Mouse (Mus musculus): Measurements from ENCODE around the gene Cptp.
A peak's percentile ranks its signal among the peaks of the same experiment; 100 is the strongest.

The Cptp gene

DNA sequence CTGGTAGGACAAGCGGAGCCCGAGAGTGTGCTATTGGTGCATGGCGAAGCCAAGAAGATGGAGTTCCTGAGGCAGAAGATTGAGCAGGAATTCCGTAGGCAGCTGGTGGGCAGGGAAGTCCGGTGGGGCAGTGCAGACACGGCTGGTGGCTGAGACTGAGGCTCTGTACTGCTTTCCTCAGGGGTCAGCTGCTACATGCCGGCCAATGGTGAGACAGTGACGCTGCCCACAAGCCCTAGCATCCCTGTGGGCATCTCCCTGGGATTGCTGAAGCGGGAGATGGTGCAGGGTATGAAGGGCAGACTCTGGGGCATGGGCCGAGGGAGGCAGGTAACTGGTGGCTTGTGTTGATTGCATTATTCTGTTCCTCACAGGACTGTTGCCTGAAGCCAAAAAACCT lies 18.4 kb upstream of the Cptp start:
- no peak for DNase-seq

DNA sequence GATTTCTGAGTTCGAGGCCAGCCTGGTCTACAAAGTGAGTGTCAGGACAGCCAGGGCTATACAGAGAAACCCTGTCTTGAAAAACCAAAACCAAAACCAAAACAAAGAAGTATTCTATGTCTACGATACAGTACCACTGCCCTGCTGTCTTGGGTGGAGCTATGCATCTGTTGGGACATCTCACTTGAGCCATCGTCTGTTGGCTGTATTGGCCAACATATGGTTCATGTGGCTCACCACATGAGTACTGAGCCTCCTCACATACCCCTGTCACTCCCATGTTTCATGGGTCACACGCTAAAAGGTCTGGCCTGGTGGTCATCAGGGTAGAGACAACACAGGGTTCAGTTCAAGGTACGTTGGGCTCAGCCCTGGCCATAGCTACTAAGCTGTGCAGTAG lies 17.1 kb upstream of the Cptp start:
- DNase-seq, result no peak

DNA sequence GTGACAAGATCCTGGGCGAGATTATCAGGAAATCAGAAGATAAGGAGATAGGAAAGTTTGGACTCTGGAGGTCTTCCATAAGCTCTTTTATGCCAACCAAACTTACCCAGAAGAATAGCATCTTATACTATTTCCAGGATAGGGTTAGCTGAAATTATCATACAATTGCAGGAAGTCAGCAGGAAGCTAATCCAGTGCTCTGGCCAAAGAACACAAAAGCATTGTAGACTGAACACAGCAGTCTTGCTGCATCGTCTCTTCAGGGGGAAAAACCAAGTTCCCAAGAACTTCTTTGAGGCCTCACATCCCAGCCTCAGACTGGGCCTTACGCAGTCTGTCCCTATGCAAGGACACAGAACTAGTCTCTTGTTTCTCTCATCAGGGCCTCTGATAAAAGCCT lies 14.3 kb upstream of the Cptp start:
- DNase-seq, result no peak

DNA sequence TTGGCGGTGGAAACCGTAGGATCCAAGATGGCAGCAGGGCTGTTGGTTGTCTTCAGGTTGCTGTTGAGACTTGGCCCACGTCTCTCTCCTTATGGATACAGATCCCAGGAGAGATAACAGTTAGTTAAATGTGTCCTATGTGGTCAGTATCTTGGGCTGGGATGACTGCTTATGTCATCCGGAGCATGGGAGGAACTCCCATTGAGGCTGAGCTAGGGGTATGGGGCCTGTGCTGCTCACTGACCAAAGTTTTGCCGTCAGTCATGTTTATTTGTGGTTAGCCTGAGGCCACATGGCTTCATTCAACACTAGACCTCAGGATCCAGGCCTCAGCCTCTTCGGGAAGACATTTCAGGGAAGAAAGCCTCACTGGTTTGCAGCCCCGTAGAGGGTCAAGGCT lies 2.2 kb upstream of the Cptp start:
- no peak for DNase-seq

DNA sequence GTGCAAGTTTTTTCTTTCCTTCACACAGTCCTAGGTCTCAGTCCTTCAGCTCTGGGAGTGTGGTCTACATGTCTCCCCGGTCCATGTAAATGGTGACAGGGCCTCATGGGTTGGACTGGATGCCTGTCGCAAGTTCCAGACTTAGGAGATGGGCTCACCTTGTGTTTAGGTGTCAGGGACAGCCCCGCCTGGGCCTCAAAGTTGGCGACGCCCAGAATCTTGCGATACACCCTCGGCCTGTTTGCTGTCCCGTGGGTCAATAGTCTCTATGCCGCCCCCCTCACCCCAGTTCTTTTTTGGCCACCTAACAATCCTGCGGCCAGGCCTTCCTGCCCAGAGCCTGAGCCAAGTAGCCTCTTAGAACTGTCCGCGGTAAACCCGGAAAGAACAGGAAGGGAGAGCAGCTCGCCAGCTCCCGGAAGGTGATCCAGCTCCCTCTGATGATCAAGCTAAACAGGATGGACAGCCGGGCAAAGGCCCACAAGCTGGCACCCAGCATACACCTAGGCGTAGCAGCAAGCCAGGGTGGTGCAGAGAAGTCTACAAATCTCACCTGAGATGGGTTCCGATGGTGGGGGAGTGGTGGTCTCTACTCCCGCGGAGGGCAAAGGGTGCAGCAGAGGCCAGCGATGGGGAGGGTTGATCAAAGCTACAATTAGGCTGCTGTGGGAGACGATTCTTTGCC lies 484 bp downstream of the Cptp start:
- DNase-seq, result no peak

DNA sequence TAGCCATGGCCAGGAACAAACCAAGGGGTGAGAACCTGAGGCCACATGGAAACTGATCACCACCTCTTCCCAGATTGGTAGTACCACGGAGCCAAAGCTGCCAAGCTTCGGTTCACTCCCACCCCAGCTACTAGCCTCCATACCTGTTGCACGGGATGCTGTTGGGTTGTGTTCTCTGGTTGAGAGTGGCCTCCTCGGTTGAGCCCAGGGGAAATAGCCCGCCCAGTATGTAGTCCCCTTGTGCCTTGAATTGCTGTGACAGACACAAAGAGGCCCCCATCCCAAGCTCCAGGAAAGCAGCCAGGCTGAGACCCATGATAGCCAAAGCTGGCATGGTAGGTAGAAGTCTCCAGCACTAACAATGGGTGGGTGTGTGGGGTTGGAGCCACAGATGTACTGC lies 6.2 kb downstream of the Cptp start, which contains the start of gene Tas1r3:
Gene Tas1r3 (minus strand): TSS at position 362 of the 400 bp plus-strand sequence.
- DNase-seq, result no peak

DNA sequence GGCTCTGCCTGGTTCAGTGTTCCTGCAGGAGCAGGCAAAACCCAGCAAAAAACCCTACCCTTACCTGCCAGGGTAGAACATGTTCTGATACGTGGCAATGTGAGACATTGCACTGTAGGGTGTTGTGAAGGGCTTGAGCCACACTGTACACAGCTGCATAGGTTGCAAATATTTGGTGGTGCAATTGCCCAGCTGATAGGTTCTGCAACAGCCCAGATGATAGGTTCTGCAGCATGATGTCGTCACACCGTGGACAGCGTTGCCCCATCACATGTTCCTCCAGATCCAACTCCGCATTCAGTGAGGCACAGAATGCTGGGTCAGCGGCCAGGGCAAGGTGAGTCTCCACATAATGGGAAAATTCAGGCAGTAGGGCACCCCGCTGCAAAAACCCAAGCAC lies 7.5 kb downstream of the Cptp start:
- no peak for DNase-seq

DNA sequence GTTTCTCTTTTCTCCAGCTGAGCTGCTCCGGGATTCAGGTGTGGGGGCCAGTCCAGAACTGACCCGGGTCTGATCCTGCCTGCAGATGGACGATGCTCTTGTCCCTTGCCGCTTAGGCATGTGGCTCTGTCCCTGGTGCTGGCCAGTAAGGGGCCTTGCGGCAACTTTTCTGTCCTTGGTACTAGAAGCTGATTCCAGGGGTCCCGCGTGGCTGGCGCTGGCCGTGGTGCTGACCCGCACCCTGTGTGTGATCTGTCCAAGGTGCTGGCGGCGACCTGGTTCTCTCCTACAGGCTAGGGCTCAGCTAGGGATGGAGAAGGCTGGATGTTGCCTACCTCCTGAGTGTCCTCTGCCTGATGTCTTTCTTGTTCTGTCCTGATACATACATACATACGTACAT lies 9.9 kb downstream of the Cptp start:
- no peak for DNase-seq

DNA sequence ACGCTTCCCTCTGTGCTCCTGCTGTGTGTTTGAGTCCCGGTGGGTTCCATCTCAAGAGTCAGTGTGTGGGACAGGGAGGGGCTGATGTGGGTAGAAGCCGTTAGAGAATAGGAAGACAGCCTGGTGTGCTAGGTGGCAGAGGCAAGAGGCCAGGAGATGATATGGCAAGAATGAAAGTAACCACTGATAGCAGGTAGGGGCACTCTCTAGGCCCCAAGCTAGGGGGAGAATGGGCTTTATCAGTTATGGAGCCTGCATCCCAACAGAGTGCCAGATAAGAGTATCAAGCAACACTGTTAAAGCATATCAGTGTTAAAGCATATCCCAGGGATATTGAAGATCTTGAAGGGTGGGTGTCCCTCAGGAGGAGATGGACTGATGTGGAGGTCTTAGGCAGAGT lies 12.4 kb downstream of the Cptp start:
- no peak for DNase-seq

DNA sequence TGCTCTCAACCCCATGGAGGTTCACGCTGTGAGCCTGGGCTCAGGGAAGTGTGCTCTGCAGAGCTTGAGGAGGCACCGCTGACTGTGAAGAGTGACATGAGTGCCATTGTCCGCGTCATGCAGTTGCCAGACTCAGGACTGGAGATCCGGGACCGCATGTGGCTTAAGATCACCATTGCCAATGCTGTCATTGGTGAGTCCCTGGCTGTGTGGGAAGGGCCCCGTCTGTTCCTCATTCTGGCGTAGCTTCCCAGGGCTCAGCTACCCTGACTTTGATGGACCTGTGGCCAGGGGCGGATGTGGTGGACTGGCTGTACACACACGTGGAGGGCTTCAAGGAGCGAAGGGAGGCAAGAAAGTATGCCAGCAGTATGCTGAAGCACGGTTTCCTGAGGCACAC lies 13.2 kb downstream of the Cptp start:
- DNase-seq, result peak in 1 of 2 experiments; percentile 10

DNA sequence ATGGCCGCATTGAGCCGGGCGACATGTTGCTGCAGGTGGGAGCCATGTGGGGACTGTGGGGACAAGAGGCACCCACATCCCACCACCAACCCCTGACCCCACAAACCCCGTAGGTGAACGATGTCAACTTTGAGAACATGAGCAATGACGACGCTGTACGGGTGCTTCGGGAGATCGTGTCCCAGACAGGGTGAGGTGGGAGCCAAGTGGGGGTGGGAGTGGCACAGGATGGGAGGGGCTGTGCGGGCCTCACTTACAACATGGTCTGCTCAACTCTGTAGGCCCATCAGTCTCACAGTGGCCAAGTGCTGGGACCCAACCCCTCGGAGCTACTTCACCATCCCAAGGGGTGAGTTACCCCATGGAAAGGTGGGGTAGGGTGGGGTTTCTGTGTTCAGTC lies 14.2 kb downstream of the Cptp start:
- DNase-seq, result no peak

DNA sequence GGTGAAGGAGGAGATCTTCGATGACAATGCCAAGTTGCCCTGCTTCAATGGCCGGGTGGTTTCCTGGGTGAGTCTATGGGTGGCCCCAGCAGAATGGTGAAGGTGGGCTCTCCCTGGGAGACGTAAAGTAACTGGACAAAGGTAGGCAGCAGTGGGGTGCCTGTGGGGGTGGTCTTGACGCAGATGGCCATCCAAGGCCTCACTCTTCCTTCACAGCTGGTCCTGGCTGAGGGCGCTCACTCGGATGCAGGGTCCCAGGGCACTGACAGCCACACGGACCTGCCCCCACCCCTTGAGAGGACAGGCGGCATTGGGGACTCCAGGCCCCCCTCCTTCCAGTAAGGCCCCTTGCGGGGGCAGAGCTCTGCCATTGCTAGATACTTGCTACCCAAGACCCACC lies 15.8 kb downstream of the Cptp start:
- DNase-seq, result no peak

DNA sequence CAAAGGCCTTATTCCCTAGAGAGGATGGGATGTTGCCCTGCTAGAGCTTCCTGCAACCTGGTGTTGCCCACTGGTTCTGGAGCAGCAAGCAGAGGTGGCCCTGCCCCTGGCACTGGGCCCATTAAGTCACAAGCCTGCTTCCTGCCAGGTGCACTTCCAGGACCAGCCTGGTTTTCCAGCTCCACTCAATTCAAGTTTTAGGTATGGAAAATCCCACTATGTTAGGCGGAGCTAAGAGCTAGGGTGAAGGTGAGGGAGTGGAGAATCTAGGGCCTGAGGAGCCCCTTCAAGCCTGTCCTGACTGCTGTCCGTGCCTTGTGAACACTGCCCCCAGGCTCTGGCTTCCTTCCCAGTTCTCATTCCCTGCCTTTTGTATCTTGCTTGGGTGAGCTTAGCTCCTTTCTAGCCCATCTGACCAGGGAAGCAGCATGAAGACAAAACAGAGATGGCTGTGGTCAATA lies 17.3 kb downstream of the Cptp start:
- peak; percentile 81 to 82 for DNase-seq

DNA sequence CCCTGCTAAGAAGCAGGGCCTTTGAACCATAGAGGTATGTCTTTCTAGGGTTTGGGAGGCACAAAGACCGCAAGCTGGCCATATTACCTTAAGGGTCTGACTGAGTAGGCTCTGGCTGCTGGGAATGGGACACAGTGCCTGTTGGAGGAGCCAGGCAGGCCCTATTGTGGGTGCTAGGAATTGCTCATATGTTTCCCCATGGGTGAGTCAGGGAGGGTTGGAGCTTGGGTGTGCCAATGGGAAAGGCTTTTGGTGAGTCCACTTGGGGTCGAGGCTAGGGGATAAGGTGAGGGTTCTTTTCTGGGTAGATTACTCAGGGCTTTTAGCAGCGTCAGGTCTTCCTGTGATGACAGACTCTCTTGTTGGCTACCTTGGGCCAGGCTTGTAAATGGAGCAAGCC lies 17.9 kb downstream of the Cptp start:
- no peak for DNase-seq

DNA sequence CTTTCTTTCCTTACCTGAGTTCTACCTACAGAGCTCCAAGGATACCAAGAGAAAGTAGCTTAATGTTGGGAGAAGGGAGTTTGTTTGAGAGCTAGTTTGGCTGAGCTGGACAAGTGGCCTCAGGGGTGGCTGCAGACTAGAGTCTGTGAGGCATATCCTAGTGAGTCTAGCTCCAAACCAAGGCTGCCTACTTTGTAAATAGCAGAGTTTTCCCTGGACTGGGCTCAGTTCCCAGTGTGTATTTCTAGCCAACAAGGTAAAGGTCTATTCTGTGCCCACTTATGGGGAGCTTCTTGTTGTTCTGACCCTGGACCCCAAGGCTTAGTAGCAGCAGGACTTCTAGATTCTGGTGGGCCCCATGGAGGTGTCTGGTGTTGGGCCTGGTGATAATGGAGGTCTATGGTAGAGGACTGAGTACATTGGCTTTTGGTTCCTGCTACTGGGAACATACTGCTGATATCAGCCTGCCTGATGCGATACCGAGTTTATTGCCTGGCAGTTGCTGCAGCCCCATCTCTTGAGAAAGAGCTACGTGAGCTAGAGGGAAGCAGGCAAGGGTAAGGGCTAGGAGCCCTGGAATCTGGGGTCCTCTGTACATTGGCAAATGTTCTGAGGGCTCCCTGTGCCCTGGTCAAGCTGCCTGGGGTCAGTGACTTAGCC lies 19.3 kb downstream of the Cptp start:
- no peak for DNase-seq

DNA sequence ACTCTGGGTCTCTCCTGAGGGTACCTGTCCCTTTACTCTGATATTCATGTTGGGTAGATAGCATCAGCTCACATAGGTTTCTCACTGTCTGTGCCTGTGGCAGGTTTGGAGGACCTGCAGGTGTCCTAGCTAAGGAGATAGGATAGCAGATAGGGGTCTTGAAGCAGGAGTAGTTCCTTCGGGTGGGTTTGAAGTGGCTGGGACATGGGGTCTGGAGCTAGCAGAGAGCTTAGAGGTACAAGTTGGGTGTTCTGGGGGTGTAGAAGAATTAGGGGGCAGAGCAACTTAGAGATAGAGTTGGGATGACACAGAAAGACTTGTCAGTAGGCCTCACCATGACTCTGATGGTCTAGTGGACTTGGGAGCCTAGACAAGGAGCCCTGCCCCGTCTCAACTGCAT lies 19.8 kb downstream of the Cptp start:
- DNase-seq, result no peak

DNA sequence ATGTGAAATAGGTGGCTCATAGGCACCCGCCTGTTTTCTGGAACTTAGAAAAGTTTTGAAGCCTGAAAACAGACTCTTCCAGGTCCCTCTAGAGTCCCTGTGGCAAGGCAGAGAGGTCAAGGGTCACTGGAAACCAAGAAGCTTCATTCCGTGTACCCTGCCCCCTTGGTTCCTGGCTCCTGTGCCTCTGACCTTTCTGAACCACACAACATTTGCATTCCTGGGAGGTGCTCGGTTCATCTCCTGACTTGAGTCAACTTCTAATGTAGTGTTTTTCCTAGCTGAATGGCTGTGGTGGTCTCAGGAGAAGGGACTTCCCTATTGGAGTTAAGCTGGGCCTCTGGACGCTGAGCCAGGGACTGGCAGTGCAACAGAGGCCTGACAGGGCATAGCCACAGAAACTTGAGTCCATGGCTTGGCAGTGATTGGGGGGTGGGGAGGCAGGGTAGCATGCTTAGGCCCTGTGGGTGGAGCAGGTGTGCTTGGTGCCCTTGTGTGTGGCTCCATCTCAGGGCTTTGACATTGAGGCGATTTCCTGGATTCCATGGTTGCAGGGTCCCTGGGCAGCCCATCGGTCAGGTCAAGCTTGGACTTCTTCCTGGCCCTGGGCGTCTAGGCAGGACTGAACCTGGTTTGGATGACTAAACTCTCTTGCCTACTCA lies 20.7 kb downstream of the Cptp start:
- DNase-seq, result no peak

DNA sequence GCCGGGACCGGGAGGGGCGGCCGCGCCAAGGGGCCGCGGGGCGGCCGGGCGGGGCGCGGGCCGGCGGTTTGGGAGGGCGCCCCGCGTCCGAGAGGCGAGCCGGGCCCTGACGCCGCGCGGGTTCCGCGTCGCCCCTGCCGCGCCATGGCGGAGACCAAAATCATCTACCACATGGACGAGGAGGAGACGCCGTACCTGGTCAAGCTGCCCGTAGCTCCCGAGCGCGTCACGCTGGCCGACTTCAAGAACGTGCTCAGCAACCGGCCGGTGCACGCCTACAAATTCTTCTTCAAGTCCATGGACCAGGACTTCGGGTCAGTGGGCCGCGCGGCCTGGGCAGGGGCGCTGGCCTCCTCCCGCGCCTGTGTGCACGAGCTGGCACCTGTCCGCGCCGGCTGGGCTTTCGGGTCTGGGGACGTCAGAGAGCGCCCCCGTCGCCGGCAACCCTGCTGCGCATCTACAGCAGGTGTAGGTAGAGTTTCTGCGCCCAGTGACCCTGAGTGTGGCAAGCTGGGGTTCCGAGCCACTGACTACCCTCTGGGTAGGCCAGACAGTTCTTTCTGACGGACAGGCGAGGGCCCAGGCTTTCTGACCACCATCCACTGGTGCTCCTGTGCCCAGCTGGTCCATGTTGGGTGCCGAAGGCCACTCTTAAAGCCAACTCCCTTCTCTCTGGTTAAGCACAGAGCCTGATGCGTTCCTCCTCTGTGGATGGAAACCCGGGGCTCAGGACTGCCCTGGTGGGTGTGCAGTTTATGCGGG lies 21.5 kb downstream of the Cptp start:
- peak; percentile 71 to 74 for DNase-seq

DNA sequence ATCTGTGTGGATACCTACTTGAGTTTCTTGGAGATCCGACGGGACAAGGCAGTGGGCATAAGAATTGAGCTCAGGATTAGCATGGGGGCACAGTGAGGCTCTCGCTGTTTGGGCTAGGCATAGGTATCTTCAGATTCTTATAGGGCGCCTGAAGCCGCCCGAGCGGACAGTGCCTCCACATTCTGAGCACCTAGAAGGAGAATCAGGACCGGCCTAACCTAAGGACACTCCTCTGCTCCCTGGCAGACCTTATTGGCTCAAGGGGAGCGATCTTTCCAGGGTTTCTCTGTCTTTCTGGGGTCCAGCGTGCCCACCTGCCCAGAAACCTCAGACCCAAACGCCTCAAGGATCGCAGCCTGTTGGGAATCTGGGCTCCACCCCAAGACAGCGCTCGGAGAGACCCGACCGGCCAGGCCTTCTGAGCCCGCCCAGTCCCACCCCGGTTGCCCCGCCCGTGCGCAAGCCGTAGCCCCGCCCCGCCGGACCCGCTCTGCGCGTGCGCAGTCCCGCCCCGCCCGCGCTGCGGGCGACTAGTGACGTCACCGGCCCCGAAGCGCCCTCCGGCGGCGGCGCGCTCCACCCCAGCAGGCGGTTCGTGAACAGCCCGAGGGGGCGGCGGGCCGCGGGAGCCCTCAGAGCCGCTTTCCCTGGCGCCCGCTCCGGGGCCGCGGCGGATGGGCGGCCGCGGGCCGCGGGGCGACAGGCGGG lies 22.2 kb downstream of the Cptp start, which contains the start of gene Dvl1:
Gene Dvl1 (plus strand): TSS at position 532 of the 708 bp plus-strand sequence.
- DNase-seq, result peak; percentile 98

DNA sequence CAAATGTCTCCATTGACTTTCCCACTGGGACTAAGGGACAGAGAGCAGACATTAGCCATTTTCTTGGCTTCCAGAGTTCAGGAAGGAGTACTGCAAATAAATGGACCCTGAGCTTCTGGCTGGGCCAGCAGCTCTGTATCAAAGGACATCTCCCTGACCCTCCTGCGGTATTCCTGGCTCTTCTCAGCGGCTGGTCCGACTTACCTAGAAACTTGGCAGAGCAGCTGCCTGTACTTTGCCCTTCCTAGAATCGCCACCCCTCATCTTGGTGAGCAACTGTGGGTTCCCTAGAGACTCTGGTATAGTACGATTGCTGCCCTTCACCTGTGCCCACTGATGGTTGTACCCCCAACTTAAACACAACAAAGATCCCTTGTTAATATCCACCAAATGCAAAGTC lies 26.0 kb downstream of the Cptp start:
- no peak for DNase-seq

DNA sequence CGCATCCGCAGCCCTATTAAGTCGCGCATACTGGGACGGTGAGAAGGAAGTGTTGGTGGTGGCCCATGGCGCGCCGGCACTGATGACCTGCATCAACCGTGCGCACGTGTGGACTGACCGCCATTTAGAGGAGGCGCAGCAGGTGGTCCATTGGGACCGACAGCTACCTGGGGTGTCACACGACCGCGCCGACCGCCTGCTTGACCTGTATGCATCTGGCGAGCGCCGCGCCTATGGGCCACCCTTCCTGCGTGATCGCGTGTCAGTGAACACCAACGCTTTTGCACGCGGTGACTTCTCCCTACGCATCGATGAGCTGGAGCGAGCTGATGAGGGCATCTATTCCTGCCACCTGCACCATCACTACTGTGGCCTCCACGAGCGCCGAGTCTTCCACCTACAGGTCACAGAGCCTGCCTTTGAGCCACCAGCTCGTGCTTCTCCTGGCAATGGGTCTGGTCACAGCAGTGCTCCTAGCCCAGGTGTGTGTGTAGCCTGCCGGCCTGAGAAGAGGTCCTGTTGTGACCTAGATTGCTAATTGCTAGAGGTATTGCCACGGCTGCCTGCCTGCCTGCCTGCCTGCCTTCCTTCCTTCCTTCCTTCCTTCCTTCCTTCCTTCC lies 27.5 kb downstream of the Cptp start:
- DNase-seq, result peak; percentile 47 to 68

DNA sequence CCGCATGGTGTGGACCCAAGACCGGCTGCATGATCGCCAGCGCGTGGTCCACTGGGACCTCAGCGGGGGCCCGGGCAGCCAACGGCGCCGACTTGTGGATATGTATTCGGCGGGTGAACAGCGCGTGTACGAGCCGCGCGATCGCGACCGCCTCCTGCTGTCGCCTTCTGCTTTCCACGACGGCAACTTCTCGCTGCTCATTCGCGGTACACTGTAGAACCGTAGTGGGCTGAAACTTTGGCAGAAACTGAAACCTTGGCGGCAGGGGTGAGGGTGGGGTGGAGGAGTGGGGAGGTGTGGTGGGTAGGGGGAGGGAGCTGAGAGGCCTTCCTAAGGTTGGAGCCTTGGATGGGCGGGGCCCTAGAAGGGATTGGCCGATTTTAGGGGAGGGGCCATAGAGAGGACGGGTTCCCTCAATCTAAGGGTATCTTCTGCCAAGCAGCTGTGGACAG lies 28.2 kb downstream of the Cptp start:
- DNase-seq, result peak; percentile 54 to 55
